Mouse (Mus musculus) forebrain, embryonic 11.5 days (tissue): ENCODE measurements at regions not wholly inside any gene's neighbourhood (a gene's known extent, or its start where the extent isn't known, plus 50 kb on each side); places are given as distances from the start of the nearest gene placed in this dataset.

ENCODE experiments used
- ATAC-seq: fragments of 200-750 bp; cut with Nextera tagmentation; replicated peaks from 2 replicates; pipeline ENCODE4 v1.8.0; 2017; ENCODE audit warnings: moderate TSS enrichment; ENCODE audit not compliant: low FRiP score
- DNase-seq: peaks from one replicate; pipeline ENCODE4 v3.0.0-alpha.2; 2017; ENCODE audit warnings: low spot score
- H3K27ac ChIP-seq: fragments of 300-500 bp; sonication (generic); 2 replicates; pipeline ENCODE4 v1.5.1; 2014; ENCODE audit warnings: low read depth, low read length
- H3K27me3 ChIP-seq: fragments of 300-500 bp; sonication (generic); 2 replicates; pipeline ENCODE4 v1.6.1; 2014; ENCODE audit warnings: mild to moderate bottlenecking, low read length, mixed read lengths; ENCODE audit not compliant: control insufficient read depth, insufficient read depth
- H3K36me3 ChIP-seq: fragments of 300-500 bp; sonication (generic); 2 replicates; pipeline ENCODE4 v1.6.1; 2014; ENCODE audit warnings: mild to moderate bottlenecking, low read length, moderate library complexity, mixed read lengths; ENCODE audit not compliant: control insufficient read depth, insufficient read depth
- H3K4me1 ChIP-seq: fragments of 300-500 bp; sonication (generic); replicated peaks from 2 replicates; pipeline ENCODE4 v1.6.1; 2014; ENCODE audit warnings: low read length, mixed read lengths; ENCODE audit not compliant: control insufficient read depth, insufficient read depth
- H3K4me2 ChIP-seq: fragments of 300-500 bp; sonication (generic); 2 replicates; pipeline ENCODE4 v1.6.1; 2014; ENCODE audit warnings: low read depth, mild to moderate bottlenecking, low read length, moderate library complexity, mixed read lengths; ENCODE audit not compliant: severe bottlenecking
- H3K4me3 ChIP-seq: fragments of 300-500 bp; sonication (generic); 2 replicates; pipeline ENCODE4 v1.5.1; 2014; ENCODE audit warnings: low read depth, low read length
- H3K9ac ChIP-seq: fragments of 300-500 bp; sonication (generic); 2 replicates; pipeline ENCODE4 v1.6.1; 2014; ENCODE audit warnings: low read length
- H3K9me3 ChIP-seq: fragments of 300-500 bp; sonication (generic); 2 replicates; pipeline ENCODE4 v1.6.1; 2016; ENCODE audit warnings: low read length, mixed read lengths; ENCODE audit not compliant: control insufficient read depth
- WGBS: fragments of 180-500 bp; shearing (Covaris S2); extraction: QIAGEN DNeasy Blood & Tissue Kit; methylation state at CpG from one replicate; pipeline ENCODE4 v1.1.7; 2014; 5-methylcytosine and 5-hydroxymethylcytosine counted together

DNA sequence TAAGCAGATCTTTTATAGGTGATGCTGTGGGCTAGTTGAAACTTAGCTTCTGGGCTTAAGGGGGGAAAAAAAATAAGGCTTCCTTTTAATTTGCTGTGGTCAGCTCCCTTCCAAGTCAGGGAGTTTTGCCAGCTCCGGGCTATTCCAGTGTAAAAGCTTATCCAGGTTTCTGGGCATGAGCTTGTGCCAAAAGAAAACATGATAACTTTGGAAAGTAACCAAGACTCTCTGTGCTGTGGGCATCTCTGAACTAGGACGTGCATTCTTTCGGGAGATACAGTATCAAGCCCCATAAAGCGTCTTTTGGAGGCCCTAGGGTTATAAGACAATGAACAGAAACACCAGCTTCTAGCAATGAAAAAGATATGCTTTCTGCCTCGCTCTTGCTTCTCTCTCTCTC is 114.6 kb upstream of the Dyrk2 start:
- H3K4me3 ChIP-seq: no peak overlapping the region

DNA sequence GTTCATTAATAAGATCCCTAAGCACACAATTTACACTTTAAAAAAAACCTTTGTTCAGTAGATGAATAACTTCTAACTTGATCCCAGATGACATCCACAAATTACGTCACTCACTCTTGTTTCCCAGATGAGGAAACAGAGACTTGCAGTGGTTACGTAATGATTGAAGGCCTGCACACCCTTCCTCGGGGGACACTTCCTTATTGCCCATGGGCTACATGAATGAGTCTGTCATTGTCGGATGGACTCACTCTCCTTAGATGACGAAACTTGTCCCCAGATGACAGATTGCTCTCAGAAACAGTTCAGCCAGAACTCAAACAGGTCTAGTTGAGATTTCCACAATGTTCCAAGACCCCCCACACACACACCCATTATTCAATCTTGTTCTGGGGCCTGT is 111.4 kb upstream of the Dyrk2 start:
- Histone ChIP-seq H3K9me3 (no peaks in the 10 kb centered on the region), H3K4me3 (no peak overlapping the region), H3K9ac (no peak overlapping the region), H3K27me3 (no peaks in the 10 kb centered on the region), H3K36me3 (no peaks in the 10 kb centered on the region), H3K4me2 (no peak overlapping the region), H3K27ac (no peak overlapping the region), H3K4me1 (no peaks in the 10 kb centered on the region)
- 85% methylated on average over 5 of the region's 5 CpGs for WGBS
- ATAC-seq (no peak), DNase-seq (no peak)

More for the DNA sequence above, 114.6 kb upstream of the Dyrk2 start:
- WGBS: 90% methylated on average over 5 of the region's 5 CpGs
- H3K36me3 ChIP-seq: no peaks in the 10 kb centered on the region
- no peak overlapping the region for H3K9ac ChIP-seq
- H3K4me2 ChIP-seq: no peak overlapping the region
- H3K27me3 ChIP-seq: no peaks in the 10 kb centered on the region
- no peak overlapping the region for H3K27ac ChIP-seq
- H3K4me1 ChIP-seq: no peaks in the 10 kb centered on the region
- ATAC-seq (no peak), DNase-seq (no peak)
- no peaks in the 10 kb centered on the region for H3K9me3 ChIP-seq

DNA sequence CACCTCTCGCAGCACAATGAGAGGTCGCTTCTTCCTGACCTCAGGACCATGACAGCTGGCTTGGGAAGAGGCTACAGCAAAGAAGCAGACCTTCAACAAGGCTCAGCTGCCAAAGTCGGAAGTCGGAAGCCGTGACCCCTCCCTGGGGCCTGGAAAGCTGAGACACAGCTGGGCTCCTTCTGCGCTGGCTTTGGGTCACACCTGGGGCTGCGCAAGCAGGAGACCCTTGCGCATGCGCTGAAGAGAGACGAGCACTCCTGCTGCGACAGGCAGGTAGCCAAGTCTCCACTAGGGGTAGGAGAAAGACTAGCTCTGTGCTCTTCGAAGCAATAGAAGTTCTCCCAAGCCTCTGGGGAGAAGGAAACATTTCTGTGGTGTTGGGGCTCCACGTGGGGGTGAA is 109.3 kb upstream of the Dyrk2 start:
- Histone ChIP-seq H3K9me3 (no peaks in the 10 kb centered on the region), H3K4me2 (no peak overlapping the region), H3K9ac (no peak overlapping the region), H3K4me3 (no peak overlapping the region), H3K4me1 (no peaks in the 10 kb centered on the region), H3K36me3 (no peaks in the 10 kb centered on the region), H3K27ac (no peak overlapping the region), H3K27me3 (no peaks in the 10 kb centered on the region)
- ATAC-seq: no peak
- no peak for DNase-seq
- WGBS: 61% methylated on average over 13 of the region's 13 CpGs

DNA sequence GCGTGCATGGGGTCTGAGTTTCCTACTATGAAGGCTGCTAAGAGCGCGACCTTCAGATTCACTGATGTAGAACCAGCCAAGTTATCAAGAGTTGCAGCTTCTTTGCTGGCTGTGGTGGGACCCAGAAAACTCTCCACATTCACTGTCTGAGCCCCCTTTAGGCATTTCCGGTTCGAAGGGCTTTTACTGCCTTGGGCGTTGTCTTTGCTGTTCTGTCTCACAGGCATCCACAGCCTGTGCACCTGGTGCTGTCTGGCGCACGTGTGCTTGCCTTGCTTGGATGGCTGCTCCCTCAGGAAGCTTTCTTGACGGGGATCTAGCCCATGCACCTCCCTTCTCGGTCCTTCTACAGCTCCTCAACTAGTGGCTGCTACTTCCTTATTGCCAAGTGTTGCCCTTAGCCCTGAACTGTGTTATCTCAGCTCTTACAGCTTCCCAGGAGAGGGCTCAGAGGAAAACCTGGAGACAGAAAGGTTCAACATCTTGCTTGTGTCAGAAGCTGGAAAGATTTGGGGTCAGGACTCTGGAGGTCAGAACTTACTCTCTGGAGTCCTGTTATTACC is 108.3 kb upstream of the Dyrk2 start:
- Histone ChIP-seq H3K27me3 (no peaks in the 10 kb centered on the region), H3K36me3 (no peaks in the 10 kb centered on the region), H3K9me3 (no peaks in the 10 kb centered on the region), H3K9ac (no peak overlapping the region), H3K27ac (no peak overlapping the region), H3K4me3 (no peak overlapping the region), H3K4me2 (no peak overlapping the region), H3K4me1 (no peaks in the 10 kb centered on the region)
- 82% methylated on average over 10 of the region's 10 CpGs for WGBS
- ATAC-seq (no peak), DNase-seq (no peak)

DNA sequence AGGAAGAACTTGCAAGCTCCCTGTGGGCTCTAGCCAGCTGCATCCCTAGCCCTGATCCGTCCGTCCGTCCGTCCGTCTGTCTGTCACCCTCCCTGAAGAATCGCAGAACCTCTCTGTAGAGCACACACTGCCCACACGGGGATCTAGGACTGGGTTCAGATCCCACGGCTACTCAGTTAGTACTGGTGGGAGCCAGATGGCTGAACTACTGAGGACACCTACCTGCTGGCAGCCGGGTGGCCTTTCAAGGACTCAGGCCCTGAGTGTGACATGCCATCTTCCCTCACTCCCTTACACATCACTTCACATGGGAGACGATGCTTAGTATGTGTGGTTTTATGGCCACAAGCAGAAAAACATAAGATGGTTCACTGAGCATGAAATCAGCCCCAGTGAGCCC is 106.4 kb upstream of the Dyrk2 start:
- WGBS: 91% methylated on average over 10 of the region's 10 CpGs
- H3K4me1 ChIP-seq: no peaks in the 10 kb centered on the region
- ATAC-seq (no peak), DNase-seq (no peak)
- no peaks in the 10 kb centered on the region for H3K9me3 ChIP-seq
- H3K4me2 ChIP-seq: no peak overlapping the region
- no peaks in the 10 kb centered on the region for H3K27me3 ChIP-seq
- H3K4me3 ChIP-seq: no peak overlapping the region
- no peak overlapping the region for H3K9ac ChIP-seq
- H3K27ac ChIP-seq: no peak overlapping the region
- H3K36me3 ChIP-seq: no peaks in the 10 kb centered on the region

DNA sequence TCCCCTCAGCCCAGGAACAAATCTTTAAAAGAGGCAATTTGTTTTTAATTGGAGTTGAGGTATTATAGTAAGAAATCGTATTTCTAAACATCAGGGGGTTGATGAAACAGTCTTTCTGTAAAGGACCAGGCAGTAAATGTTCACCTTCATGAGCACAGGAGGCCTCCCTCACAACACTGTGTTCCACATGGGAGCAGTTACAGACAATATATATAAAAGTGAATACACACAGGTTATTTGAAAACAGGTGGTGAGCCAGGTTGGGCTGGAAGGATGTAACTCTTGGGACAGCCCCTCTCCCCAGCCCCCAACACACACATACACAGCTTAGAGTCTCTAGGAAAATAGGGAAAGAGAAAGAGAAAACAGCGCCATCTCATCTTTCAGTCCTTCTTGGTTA is 105.8 kb upstream of the Dyrk2 start:
- no peaks in the 10 kb centered on the region for H3K9me3 ChIP-seq
- no peaks in the 10 kb centered on the region for H3K4me1 ChIP-seq
- no peaks in the 10 kb centered on the region for H3K36me3 ChIP-seq
- H3K4me3 ChIP-seq: no peak overlapping the region
- no peak overlapping the region for H3K4me2 ChIP-seq
- H3K27me3 ChIP-seq: no peaks in the 10 kb centered on the region
- ATAC-seq: no peak
- DNase-seq: no peak
- no peak overlapping the region for H3K27ac ChIP-seq
- WGBS: 78% methylated on average over 2 of the region's 2 CpGs
- no peak overlapping the region for H3K9ac ChIP-seq

DNA sequence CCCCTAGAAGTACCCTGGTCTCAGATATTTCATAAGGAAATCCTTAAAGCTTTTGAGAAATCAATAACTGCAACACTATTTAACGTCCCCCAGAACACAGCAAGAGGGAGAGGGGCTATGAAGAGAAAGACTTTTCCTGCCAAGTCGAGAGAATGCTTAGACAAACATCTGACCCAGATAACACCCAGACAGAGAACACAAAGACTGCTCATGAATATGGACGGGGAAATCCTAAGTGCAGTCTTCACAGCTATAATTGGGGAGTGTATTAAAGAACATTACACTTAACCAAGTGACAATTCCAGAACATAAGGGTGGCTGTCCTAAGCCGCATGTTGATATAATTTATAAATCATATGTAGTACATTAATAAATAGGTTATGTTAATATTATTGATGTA is 103.3 kb upstream of the Dyrk2 start:
- DNase-seq: no peak
- no peak for ATAC-seq
- Histone ChIP-seq H3K9ac (no peak overlapping the region), H3K27ac (no peak overlapping the region), H3K9me3 (no peaks in the 10 kb centered on the region), H3K36me3 (no peaks in the 10 kb centered on the region), H3K4me1 (no peaks in the 10 kb centered on the region), H3K27me3 (no peaks in the 10 kb centered on the region), H3K4me2 (no peak overlapping the region), H3K4me3 (no peak overlapping the region)
- WGBS: 57% methylated on average over 4 of the region's 4 CpGs

DNA sequence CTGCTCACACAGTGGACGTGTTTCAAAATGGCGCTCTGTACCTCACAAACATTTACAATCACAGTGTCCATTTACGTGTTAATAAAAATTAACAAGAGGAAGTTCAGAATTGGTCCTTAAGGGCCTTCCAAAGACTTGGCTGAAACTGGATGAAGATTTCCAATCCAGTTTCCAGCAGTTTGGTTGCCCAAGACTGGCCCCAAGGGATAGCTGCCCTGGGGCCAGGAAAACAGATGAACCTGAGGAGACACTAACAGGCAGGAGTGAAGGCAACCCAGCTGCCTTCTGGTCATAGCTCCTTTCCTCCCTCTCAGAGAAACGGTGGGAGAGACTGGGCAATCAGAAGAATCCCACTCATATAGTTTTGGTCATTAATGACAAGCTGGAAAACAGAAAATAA is 102.6 kb upstream of the Dyrk2 start:
- no peak for ATAC-seq
- WGBS: 89% methylated on average over 4 of the region's 4 CpGs

DNA sequence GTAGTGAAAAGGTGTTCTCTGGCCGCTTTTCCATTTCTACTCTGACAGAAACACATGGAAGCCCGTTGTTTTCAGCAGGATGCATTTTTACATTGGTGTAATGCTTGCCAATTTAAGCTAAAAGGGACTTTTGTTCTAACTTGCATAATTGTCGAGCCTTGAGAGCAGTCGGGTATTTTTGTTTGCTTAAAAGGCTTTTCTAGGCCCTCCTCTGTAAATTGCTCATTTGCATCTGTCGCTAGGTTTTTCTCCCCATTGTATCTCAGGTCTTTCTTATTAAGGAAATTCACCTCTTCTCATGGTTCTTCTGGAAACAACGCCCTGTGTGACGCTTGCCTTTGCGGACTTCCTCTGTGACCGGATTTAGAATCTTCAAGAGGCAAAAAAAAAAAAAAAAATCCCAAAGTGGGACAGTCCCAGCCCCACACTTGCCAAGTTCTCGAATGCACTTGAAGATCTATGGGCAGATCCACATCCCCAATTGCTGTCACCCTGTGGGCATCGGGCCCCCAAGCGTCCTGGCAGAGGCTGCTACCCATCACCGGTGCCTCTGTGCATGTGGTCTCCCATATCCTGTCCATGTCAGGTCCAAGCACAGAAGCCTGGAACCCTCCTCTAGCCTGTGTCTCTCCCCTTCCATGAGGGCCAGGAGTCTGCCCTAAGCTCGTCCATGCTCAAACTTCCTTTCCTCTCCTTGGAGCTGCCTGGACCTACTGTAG is 100.6 kb upstream of the Dyrk2 start:
- H3K9me3 ChIP-seq: no peaks in the 10 kb centered on the region
- 68% methylated on average over 14 of the region's 14 CpGs for WGBS
- peak; percentile 50 for ATAC-seq
- no peak overlapping the region for H3K9ac ChIP-seq
- no peak overlapping the region for H3K4me3 ChIP-seq
- no peaks in the 10 kb centered on the region for H3K36me3 ChIP-seq
- H3K27ac ChIP-seq: peak overlapping the region; percentile 12; the same call in 1 of the 2 replicates
- no peak for DNase-seq
- H3K27me3 ChIP-seq: no peaks in the 10 kb centered on the region
- H3K4me2 ChIP-seq: no peak overlapping the region
- H3K4me1 ChIP-seq: no peaks in the 10 kb centered on the region

More for the DNA sequence above, 102.6 kb upstream of the Dyrk2 start:
- no peaks in the 10 kb centered on the region for H3K9me3 ChIP-seq
- DNase-seq: no peak
- no peak overlapping the region for H3K4me3 ChIP-seq
- no peak overlapping the region for H3K4me2 ChIP-seq
- no peaks in the 10 kb centered on the region for H3K36me3 ChIP-seq
- H3K4me1 ChIP-seq: no peaks in the 10 kb centered on the region
- H3K9ac ChIP-seq: no peak overlapping the region
- H3K27ac ChIP-seq: no peak overlapping the region
- no peaks in the 10 kb centered on the region for H3K27me3 ChIP-seq
